Comparison of ENCODE assay signal across 9 mouse cellular contexts in the genomic region with DNA sequence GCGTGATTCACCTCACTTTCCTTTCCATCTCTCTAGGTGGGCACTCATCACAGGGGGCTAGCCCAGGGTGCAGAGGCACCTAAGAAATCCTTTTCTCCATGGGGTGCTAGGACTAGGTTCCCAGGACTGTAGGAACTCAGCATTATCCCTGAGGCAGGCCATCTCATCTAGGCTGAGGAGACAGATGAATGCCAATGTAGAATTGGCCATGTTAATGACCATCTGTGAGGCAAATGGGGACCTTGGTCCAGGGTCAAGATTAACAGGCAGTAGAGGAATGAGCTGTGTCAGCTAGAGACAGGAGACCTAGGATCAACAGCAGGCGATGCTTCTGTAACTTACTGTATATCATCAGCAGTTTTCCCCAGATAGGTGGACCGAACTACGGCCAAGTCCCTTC. TPM values are rescaled to one million over a fixed set of nuclear protein-coding genes. Genes with fewer than 3 reads are reported as not detected.
DNase-seq lines count a peak whose midpoint lies in the region; ATAC-seq and TF ChIP-seq lines count a peak whose summit lies in the region.
"Had no signal": no experiment of that assay in that cellular context is flagged by ENCODE, and none has a peak within 500 bp of the region (broad histone marks: within the 10 kb centered on the region; RNA-seq: fewer than 3 reads in every experiment).

No protein-coding gene starts in this region.

- peak overlapping the region; percentile 90 for H3K27ac ChIP-seq in heart, postnatal 0 days (ENCODE audit: low read depth)
- no peak overlapping the region for H3K27ac ChIP-seq in hindbrain, embryonic 16.5 days (ENCODE audit: low read depth, low read length)
- H3K27ac ChIP-seq in liver, embryonic 15.5 days (replicated peaks), result peak overlapping the region; percentile 78; the same call in 1 of the 2 replicates

- peak overlapping the region; percentile 71 for H3K4me3 ChIP-seq in heart, postnatal 0 days (ENCODE audit: low read depth, low read length)
- no peak overlapping the region for H3K4me3 ChIP-seq in hindbrain, embryonic 16.5 days (ENCODE audit: low read length)
- H3K4me3 ChIP-seq in liver, embryonic 15.5 days (replicated peaks), result peak overlapping the region; percentile 76

- no peak for TF ChIP-seq CTCF in heart, postnatal 0 days (IDR thresholded peaks at IDR 0.05; ENCODE audit: low read depth)

- H3K4me2 ChIP-seq in heart, postnatal 0 days (ENCODE audit: low read depth, low read length), result peak overlapping the region; percentile 88
- H3K4me2 ChIP-seq in hindbrain, embryonic 16.5 days (ENCODE audit: low read length), result peak overlapping the region; percentile 89
- H3K4me2 ChIP-seq in liver, embryonic 15.5 days, result 0 out of 2 replicates have a peak overlapping the region, but pooled peaks have one; percentile 97

- TF ChIP-seq EP300 in heart, postnatal 0 days (IDR thresholded peaks at IDR 0.05; ENCODE audit: low read depth), result no peak

- H3K4me1 ChIP-seq in heart, postnatal 0 days (ENCODE audit: control insufficient read depth, insufficient read depth), result peaks cover 11% of the 10 kb centered on the region; the same call in 1 of the 2 replicates
- H3K4me1 ChIP-seq in hindbrain, embryonic 16.5 days (ENCODE audit: control insufficient read depth, insufficient read depth, low read depth, low read length), result peaks cover 19% of the 10 kb centered on the region
- H3K4me1 ChIP-seq in liver, embryonic 15.5 days (replicated peaks), result peaks cover 38% of the 10 kb centered on the region

- no peak for ATAC-seq in heart, postnatal 0 days (ENCODE audit: insufficient read depth, low read depth)
- no peak for ATAC-seq in hindbrain, embryonic 16.5 days
- no peak for ATAC-seq in liver, embryonic 15.5 days (ENCODE audit: insufficient read depth)

- H3K36me3 ChIP-seq in heart, postnatal 0 days (replicated peaks; ENCODE audit: control insufficient read depth, insufficient read depth, low read length), result peaks cover 46% of the 10 kb centered on the region
- no peaks in the 10 kb centered on the region for H3K36me3 ChIP-seq in hindbrain, embryonic 16.5 days (ENCODE audit: control insufficient read depth, insufficient read depth, low read length)
- H3K36me3 ChIP-seq in liver, embryonic 15.5 days (replicated peaks), result no peaks in the 10 kb centered on the region

- DNase-seq in heart, postnatal 0 days (ENCODE audit: low spot score), result no peak
- no peak for DNase-seq in heart, adult 9 months (ENCODE audit: low spot score in 2 of 2)
- DNase-seq in cerebellum, adult 9-10 months, result peak; percentile 93
- DNase-seq in gastrocnemius, adult 18-20 months (ENCODE audit: low spot score), result no peak
- no peak for DNase-seq in spleen, postnatal 10 days (ENCODE audit: low spot score in 2 of 2)
- DNase-seq in embryo, embryonic 10 days (ENCODE audit: low spot score), result no peak

- 58% methylated on average over 4 of the region's 4 CpGs for WGBS in heart, postnatal 0 days
- WGBS in hindbrain, embryonic 16.5 days, result 87% methylated on average over 4 of the region's 4 CpGs
- WGBS in liver, embryonic 15.5 days (ENCODE audit: insufficient replicate concordance), result 78% methylated on average over 4 of the region's 4 CpGs

- H3K9me3 ChIP-seq in heart, postnatal 0 days (replicated peaks; ENCODE audit: control insufficient read depth, low read length), result no peaks in the 10 kb centered on the region
- H3K9me3 ChIP-seq in hindbrain, embryonic 16.5 days (ENCODE audit: control insufficient read depth, low read length), result no peaks in the 10 kb centered on the region
- H3K9me3 ChIP-seq in liver, embryonic 15.5 days (replicated peaks), result no peaks in the 10 kb centered on the region

- H3K9ac ChIP-seq in heart, postnatal 0 days (replicated peaks; ENCODE audit: low read depth, low read length), result peak overlapping the region; percentile 92; the same call in 1 of the 2 replicates
- H3K9ac ChIP-seq in hindbrain, embryonic 16.5 days (ENCODE audit: low read depth, low read length), result no peak overlapping the region
- no peak overlapping the region for H3K9ac ChIP-seq in liver, embryonic 15.5 days

- H3K27me3 ChIP-seq in heart, postnatal 0 days (ENCODE audit: control insufficient read depth, insufficient read depth, low read length), result no peaks in the 10 kb centered on the region
- no peaks in the 10 kb centered on the region for H3K27me3 ChIP-seq in hindbrain, embryonic 16.5 days (replicated peaks; ENCODE audit: control insufficient read depth, insufficient read depth, low read length)
- 0 out of 2 replicates have a peak, but pooled peaks cover 5% of the 10 kb centered on the region for H3K27me3 ChIP-seq in liver, embryonic 15.5 days

RNA-seq across cellular contexts. Expression of a gene that starts 1.4 kb away (rescaled TPM):
- 121 and 168 TPM in 2 replicates for total RNA-seq in heart, postnatal 0 days (2014; rRNA removed; ENCODE audit: low replicate concordance)
- 179 and 186 TPM in 2 replicates for polyA plus RNA-seq in heart, postnatal 0 days (2015; fragmentation: Nextera tagmentation; extraction: Ambion mirVana)
- 34.6 and 42.1 TPM in 2 replicates for polyA plus RNA-seq in hindbrain, embryonic 16.5 days (2015; fragmentation: Nextera tagmentation; extraction: Ambion mirVana)
- 10.2 and 10.8 TPM in 2 replicates for polyA plus RNA-seq in liver, embryonic 15.5 days (2015; fragmentation: Nextera tagmentation; extraction: Ambion mirVana)
- 100 to 1,000 TPM; 514 to 515 TPM for total RNA-seq in gastrocnemius, adult 18-20 months (2021)

RNA-seq across cellular contexts. Expression of a gene that starts 30.1 kb away (rescaled TPM):
- 6.2 and 9.5 TPM in 2 replicates for total RNA-seq in heart, postnatal 0 days (2014; rRNA removed; ENCODE audit: low replicate concordance)
- polyA plus RNA-seq in heart, postnatal 0 days (2015; fragmentation: Nextera tagmentation; extraction: Ambion mirVana), result 4.6 and 4.8 TPM in 2 replicates
- polyA plus RNA-seq in hindbrain, embryonic 16.5 days (2015; fragmentation: Nextera tagmentation; extraction: Ambion mirVana), result 160 and 181 TPM in 2 replicates
- 33.9 and 39.2 TPM in 2 replicates for polyA plus RNA-seq in liver, embryonic 15.5 days (2015; fragmentation: Nextera tagmentation; extraction: Ambion mirVana)
- under 1 TPM; 0.34 to 0.52 TPM for total RNA-seq in gastrocnemius, adult 18-20 months (2021)

RNA-seq across cellular contexts. Expression of a gene that starts 36.8 kb away (rescaled TPM):
- total RNA-seq in heart, postnatal 0 days (2014; rRNA removed; ENCODE audit: low replicate concordance), result 12.2 and 47.8 TPM in 2 replicates
- 6.6 and 7.2 TPM in 2 replicates for polyA plus RNA-seq in heart, postnatal 0 days (2015; fragmentation: Nextera tagmentation; extraction: Ambion mirVana)
- 16.7 and 19.3 TPM in 2 replicates for polyA plus RNA-seq in hindbrain, embryonic 16.5 days (2015; fragmentation: Nextera tagmentation; extraction: Ambion mirVana)
- 2.0 and 2.6 TPM in 2 replicates for polyA plus RNA-seq in liver, embryonic 15.5 days (2015; fragmentation: Nextera tagmentation; extraction: Ambion mirVana)
- total RNA-seq in gastrocnemius, adult 18-20 months (2021), result 1 to 10 TPM; 4.7 to 5.0 TPM
- total RNA-seq: megakaryocyte progenitor cell, adult 5-6 weeks had no signal

RNA-seq across cellular contexts. Expression of a gene that starts 48.9 kb away (rescaled TPM):
- 27.6 and 38.6 TPM in 2 replicates for total RNA-seq in heart, postnatal 0 days (2014; rRNA removed; ENCODE audit: low replicate concordance)
- polyA plus RNA-seq in heart, postnatal 0 days (2015; fragmentation: Nextera tagmentation; extraction: Ambion mirVana), result 4.5 and 4.7 TPM in 2 replicates
- polyA plus RNA-seq in hindbrain, embryonic 16.5 days (2015; fragmentation: Nextera tagmentation; extraction: Ambion mirVana), result 17.8 and 18.8 TPM in 2 replicates
- 8.2 and 8.8 TPM in 2 replicates for polyA plus RNA-seq in liver, embryonic 15.5 days (2015; fragmentation: Nextera tagmentation; extraction: Ambion mirVana)
- 10 to 100 TPM; 16.1 to 24.5 TPM for total RNA-seq in gastrocnemius, adult 18-20 months (2021)
